Mouse (Mus musculus) forebrain, postnatal 0 days (tissue): ENCODE data around the gene Atp6v0a2. TPM values are rescaled to one million over a fixed set of nuclear protein-coding genes. Genes with fewer than 3 reads are reported as not detected.
A peak's percentile ranks its signal among the peaks of the same experiment; 100 is the strongest.
"Not testable (repeated sequence)": the region's sequence is repeated elsewhere in the genome, so short reads cannot be mapped to it uniquely, and the experiment has no call there.

Experiments used
- ATAC-seq: fragments of 200-750 bp; cut with Nextera tagmentation; 2 replicates; pipeline ENCODE4 v1.8.0; 2017; ENCODE audit warnings: mild to moderate bottlenecking, moderate library complexity
- DNase-seq: peaks from one replicate; pipeline ENCODE4 v3.0.0-alpha.2; 2015
- H3K27ac ChIP-seq: fragments of 300-500 bp; sonication (generic); 2 replicates; pipeline ENCODE4 v1.5.1; 2014; ENCODE audit warnings: low read depth, mild to moderate bottlenecking, antibody characterized with exemption, low read length, moderate library complexity, mixed read lengths
- H3K27me3 ChIP-seq: fragments of 300-500 bp; sonication (generic); 2 replicates; pipeline ENCODE4 v1.6.1; 2014; ENCODE audit warnings: mild to moderate bottlenecking, low read length, mixed read lengths; ENCODE audit not compliant: insufficient read depth
- H3K36me3 ChIP-seq: fragments of 300-500 bp; sonication (generic); 2 replicates; pipeline ENCODE4 v1.6.1; 2014; ENCODE audit warnings: mild to moderate bottlenecking, moderate library complexity; ENCODE audit not compliant: insufficient read depth
- H3K4me1 ChIP-seq: fragments of 300-500 bp; sonication (generic); 2 replicates; pipeline ENCODE4 v1.6.1; 2014; ENCODE audit warnings: antibody characterized with exemption; ENCODE audit not compliant: insufficient read depth
- H3K4me2 ChIP-seq: fragments of 300-500 bp; sonication (generic); 2 replicates; pipeline ENCODE4 v1.6.1; 2014; ENCODE audit warnings: low read depth, mild to moderate bottlenecking, moderate library complexity
- H3K4me3 ChIP-seq: fragments of 300-500 bp; sonication (generic); 2 replicates; pipeline ENCODE4 v1.5.1; 2014; ENCODE audit warnings: low read depth, low read length, mixed read lengths
- H3K9ac ChIP-seq: fragments of 300-500 bp; sonication (generic); 2 replicates; pipeline ENCODE4 v1.6.1; 2014; ENCODE audit warnings: mild to moderate bottlenecking
- H3K9me3 ChIP-seq: fragments of 300-500 bp; sonication (generic); 2 replicates; pipeline ENCODE4 v1.6.1; 2016; ENCODE audit warnings: low read length
- CTCF ChIP-seq: sonication (generic); IDR thresholded peaks from 2 replicates; pipeline ENCODE4 v1.5.1; 2016; ENCODE audit warnings: antibody characterized with exemption, control low read depth, low read depth
- WGBS: fragments of 180-500 bp; shearing (Covaris S2); extraction: QIAGEN DNeasy Blood & Tissue Kit; methylation state at CpG from one replicate; pipeline ENCODE4 v1.1.7; 2014; 5-methylcytosine and 5-hydroxymethylcytosine counted together
- polyA plus RNA-seq: library from polyadenylated mRNA; unstranded; fragments of >200 nt; fragmentation: Nextera tagmentation; extraction: Ambion mirVana; gene quantifications from 2 replicates; pipeline ENCODE4 v1.2.1, GENCODE M21; 2015
- total RNA-seq: library from RNA; depleted of rRNA; stranded (reverse); fragments of >200 nt; gene quantifications from 2 replicates; pipeline ENCODE4 v1.2.3, GENCODE M21; 2014; rRNA removed

Gene Atp6v0a2
- total RNA-seq (18.0 and 21.2 TPM in 2 replicates), polyA plus RNA-seq (13.9 and 20.1 TPM in 2 replicates)

- no peaks in the 10 kb centered on the region for H3K27me3 ChIP-seq
- H3K9me3 ChIP-seq = no peaks in the 10 kb centered on the region
- DNase-seq (peak; percentile 93), ATAC-seq (peak; percentile 99)
- TF ChIP-seq CTCF = no peak
- H3K4me1 ChIP-seq = peaks cover 10% of the 10 kb centered on the region
- peaks cover 15% of the 10 kb centered on the region; the same call in 1 of the 2 replicates for H3K36me3 ChIP-seq
- peak within 1 kb of the TSS; percentile 94 for H3K4me3 ChIP-seq
- under 1% methylated on average over 58 of the region's 58 CpGs for WGBS
- peak within 1 kb of the TSS; percentile 66 for H3K27ac ChIP-seq
- peak within 1 kb of the TSS; percentile 82 for H3K4me2 ChIP-seq
- peak within 1 kb of the TSS; percentile 81 for H3K9ac ChIP-seq
Measured at GRCm38 (mm10) chr5:124628448-124629363, at the start of gene Atp6v0a2. Atp6v0a2 (plus strand) TSS chr5:124628576.

DNA sequence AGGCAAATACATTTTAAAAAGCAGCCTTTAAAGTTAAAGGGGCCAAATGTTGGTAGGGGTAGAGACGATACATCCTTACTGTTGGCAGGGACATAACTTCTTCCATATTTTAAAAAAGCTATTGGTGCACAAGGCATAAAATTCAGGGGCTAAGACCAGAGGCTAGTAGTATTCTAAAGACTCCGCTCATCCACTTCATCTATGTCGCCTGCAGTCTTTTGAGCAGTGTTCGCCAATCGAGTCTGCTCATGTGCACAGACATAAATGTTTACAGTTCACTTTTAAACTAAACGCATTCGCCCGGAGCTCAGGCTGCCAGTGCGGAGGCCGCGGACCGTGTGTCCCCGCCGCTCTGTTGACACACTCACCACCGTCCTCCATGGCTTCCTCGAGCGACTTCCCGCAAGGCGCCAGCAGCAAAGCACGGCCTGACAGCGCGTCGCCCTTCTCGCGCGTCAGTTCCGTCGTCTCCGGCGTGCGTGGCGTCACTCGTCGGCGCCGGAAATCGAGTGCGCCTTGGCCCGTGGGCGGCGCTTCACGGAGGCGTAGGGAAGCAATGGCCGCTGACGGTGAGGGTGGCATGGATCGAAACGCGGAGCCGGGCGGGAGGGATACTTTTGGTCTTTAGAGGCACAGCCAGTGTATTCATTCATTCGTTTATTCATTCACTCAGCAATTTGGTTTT lies 49.6 kb upstream of the Atp6v0a2 start, which contains the start of the genes Eif2b1 and Gtf2h3:
Gene Eif2b1 (minus strand): TSS at position 499 of the 685 bp plus-strand sequence.
Gene Gtf2h3 (plus strand): TSS at position 508 of the 685 bp plus-strand sequence.
- H3K4me2 ChIP-seq = peak within 1 kb of the TSS; percentile 93
- WGBS = 3% methylated on average over 51 of the region's 51 CpGs
- ATAC-seq (peak; percentile 98), DNase-seq (peak; percentile 98)
- peak within 1 kb of the TSS; percentile 57 for H3K4me3 ChIP-seq
- H3K27ac ChIP-seq = peak within 1 kb of the TSS; percentile 70
- H3K4me1 ChIP-seq = peaks cover 14% of the 10 kb centered on the region
- peak; percentile 29; the same call in 1 of the 2 replicates for TF ChIP-seq CTCF
- peaks cover 46% of the 10 kb centered on the region for H3K36me3 ChIP-seq
- H3K9me3 ChIP-seq = no peaks in the 10 kb centered on the region
- no peaks in the 10 kb centered on the region for H3K27me3 ChIP-seq
- peak within 1 kb of the TSS; percentile 70 for H3K9ac ChIP-seq

- Histone ChIP-seq H3K4me2 (no peak overlapping the region), H3K4me1 (peaks cover 14% of the 10 kb centered on the region), H3K9me3 (no peaks in the 10 kb centered on the region), H3K9ac (no peak overlapping the region), H3K36me3 (peaks cover 34% of the 10 kb centered on the region), H3K27me3 (no peaks in the 10 kb centered on the region), H3K4me3 (no peak overlapping the region), H3K27ac (no peak overlapping the region)
- no peak for DNase-seq
- no peak for ATAC-seq
- TF ChIP-seq CTCF = no peak
- 90% methylated on average over 5 of the region's 5 CpGs for WGBS
Measured at GRCm38 (mm10) chr5:124582515-124582914, 45.9 kb upstream of the Atp6v0a2 start.

DNA sequence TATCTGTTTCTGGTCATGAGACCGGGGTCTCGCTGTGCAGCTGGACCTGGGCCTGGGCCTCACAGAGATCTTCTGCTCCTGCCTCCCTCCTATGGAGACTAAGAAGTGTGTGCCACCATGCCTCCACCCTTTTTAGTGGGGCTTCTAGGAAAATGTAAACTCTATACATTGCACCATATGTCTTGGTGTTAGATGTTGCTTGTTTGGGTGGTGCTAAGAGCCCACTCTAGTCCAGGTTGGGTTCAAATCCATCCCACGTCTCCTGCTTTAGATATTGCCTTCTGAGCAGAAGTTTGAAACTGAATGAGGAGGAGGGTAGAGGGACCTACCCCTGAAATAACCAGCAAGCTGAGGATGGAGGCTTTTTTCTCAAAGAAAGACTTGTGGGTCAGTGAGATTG lies 35.6 kb upstream of the Atp6v0a2 start:
- H3K36me3 ChIP-seq = peaks cover 70% of the 10 kb centered on the region
- no peak overlapping the region for H3K4me2 ChIP-seq
- H3K27me3 ChIP-seq = no peaks in the 10 kb centered on the region
- WGBS = 98% methylated on average over 3 of the region's 3 CpGs
- H3K9ac ChIP-seq = no peak overlapping the region
- H3K4me1 ChIP-seq = no peaks in the 10 kb centered on the region
- no peak overlapping the region for H3K27ac ChIP-seq
- no peak overlapping the region for H3K4me3 ChIP-seq
- ATAC-seq (no peak), DNase-seq (no peak)
- TF ChIP-seq CTCF = no peak
- H3K9me3 ChIP-seq = no peaks in the 10 kb centered on the region

DNA sequence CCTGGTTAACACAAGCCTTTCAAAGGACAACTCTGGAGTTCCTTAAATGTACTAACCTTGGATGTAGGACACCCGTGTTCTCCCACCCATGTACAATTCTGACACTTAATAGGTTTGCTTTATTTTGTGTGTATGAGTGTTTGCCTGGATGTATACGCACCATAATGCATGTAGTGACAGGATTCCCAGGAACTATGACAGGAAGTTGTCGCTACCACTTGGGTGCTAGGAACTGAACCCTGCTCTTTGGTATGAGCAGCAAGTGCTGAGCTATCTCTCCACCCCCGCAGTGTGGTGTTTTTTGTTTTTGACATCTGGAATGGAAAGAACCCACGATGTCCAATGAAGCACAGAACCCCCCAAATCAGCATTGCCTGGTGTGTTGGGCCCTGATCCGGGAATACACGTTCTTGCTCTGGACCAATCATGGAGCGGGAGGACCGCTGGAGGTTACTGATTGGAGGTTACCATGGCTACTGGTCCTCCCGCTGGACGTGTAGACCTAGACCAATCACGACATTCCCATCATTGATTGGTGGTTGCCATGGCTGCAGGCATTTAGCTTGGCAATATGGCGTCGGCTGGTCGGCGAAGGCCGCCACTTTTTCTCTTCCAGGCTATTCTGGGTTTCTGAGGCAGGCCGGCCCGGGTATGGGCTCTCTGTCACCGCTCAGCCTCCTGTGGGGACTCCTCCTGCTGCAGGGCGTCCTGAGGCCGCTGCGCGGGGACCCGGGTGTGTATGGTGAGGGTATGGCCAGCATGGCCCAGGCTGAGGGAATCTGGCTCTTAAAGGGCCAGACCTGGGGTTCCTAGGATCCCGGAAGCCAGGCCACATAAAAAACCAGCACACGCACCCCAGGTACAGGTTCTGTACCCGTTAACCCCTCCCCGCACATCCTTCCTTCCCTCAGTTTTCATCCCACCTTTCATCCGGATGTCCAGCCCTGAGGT lies 29.9 kb upstream of the Atp6v0a2 start:
- ATAC-seq (peak; percentile 100), DNase-seq (peak; percentile 98)
- H3K27ac ChIP-seq = peak overlapping the region; percentile 58; the same call in 1 of the 2 replicates
- TF ChIP-seq CTCF = no peak
- peak overlapping the region; percentile 90 for H3K4me3 ChIP-seq
- no peaks in the 10 kb centered on the region for H3K9me3 ChIP-seq
- H3K4me1 ChIP-seq = peaks cover 7% of the 10 kb centered on the region
- H3K9ac ChIP-seq = peak overlapping the region; percentile 67
- no peaks in the 10 kb centered on the region for H3K27me3 ChIP-seq
- peaks cover 31% of the 10 kb centered on the region for H3K36me3 ChIP-seq
- peak overlapping the region; percentile 95 for H3K4me2 ChIP-seq
- WGBS = 7% methylated on average over 30 of the region's 30 CpGs

- H3K4me1 ChIP-seq, H3K9ac ChIP-seq, ATAC-seq, H3K9me3 ChIP-seq, DNase-seq, H3K27me3 ChIP-seq, H3K27ac ChIP-seq, H3K4me3 ChIP-seq: not testable (repeated sequence)
- peak overlapping the region; percentile 95 for H3K4me2 ChIP-seq
- H3K36me3 ChIP-seq = peaks cover 21% of the 10 kb centered on the region
- WGBS = 64% methylated on average over 8 of the region's 8 CpGs
Measured at GRCm38 (mm10) chr5:124599726-124600125, 28.6 kb upstream of the Atp6v0a2 start.
